Mouse (Mus musculus) embryo, embryonic 10 days (tissue): Measurements from ENCODE around the gene Lama5.
A peak's percentile ranks its signal among the peaks of the same experiment; 100 is the strongest.

Experiments used
- DNase-seq: peaks from one replicate; pipeline ENCODE4 v3.0.0-alpha.2; 2015; ENCODE audit warnings: low spot score

Lama5 gene

GRCm38 (mm10) chr2:180254436-180255209, 29.0 kb upstream of the Lama5 start:
- no peak for DNase-seq

DNA sequence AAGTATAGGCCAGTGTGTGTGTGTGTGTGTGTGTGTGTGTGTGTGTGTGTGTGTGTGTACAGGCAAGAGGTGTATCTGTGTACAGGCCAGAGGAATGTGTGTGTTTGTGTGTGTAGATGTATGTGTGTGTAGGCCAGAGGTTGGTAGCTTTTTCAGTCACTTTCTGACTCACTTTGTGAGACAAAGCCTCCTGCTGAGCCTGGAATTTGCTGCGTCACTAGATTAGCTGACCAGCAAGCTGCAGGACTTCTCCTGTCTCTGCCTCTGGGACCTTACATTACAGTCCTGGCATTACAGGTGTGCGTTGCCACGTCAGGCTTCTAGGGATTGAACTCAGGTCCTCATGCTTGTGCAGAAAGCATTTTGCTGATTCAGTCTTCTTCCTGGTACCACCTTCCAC, 26.2 kb upstream of the Lama5 start:
- no peak for DNase-seq

DNA sequence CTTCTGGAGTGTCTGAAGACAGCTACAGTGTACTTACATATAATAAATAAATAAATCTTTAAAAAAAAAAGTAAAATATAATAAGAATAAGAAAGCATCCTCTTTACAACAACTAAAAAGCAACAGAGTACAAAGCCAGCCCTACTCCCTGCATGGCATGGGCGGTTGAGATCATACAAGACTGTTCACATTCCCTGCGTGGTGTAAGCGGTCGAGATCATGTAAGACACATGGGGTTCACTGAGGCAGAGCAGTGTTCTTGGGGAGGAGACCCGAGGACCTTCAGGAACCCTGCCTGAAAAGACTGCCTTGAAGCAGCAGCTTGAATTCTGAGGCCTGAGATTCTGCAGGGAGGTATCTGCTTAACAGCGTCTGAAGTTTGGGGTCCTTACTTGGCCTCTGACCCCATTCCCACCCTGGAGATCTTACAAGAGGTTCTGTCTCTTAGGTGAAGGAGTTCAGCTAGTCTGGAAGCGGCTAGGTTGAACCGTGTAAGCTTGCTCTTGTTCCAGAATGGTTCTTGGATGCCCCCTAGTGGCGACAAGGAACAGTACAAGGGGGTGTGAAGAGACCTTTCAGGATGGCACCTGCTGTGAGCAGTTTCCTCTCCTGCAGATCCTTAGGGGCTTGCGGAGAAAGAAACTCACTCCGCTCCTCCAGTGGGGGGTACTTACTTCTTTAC, 25.4 kb upstream of the Lama5 start:
- DNase-seq, result peak; percentile 93

DNA sequence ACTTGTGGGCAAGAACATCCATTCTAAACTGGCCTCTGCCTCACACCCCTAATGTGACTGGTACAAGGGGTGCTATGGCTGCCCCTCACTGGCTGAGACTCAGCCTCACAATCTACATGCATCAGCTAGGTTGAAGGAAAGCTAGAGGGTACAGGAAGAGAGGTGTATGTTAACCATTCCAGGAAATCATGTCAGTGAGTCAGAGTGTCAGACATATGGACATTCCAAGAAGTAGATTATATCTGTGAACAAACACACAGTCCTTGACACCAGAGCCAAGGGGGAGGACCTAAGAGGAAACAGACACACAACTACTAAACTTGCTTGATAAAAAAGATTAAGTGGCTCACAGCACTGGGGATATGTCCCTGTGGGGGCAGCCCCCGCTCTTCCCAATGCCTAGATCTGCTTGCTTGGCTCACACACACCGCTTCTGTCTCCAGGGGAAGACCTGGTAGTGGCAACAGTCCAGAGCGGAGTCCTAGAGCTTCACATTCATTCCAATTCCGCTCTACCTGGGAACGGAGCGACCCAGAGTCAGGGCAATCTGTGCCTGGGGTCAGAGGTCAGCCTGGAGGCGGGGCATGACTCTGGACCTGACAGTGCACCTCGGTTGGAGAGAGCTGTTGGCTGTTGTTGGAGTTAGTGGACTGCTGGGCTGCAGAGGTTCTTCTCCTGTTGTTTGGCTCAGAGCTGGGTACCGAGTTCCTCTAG, 23.4 kb upstream of the Lama5 start:
- peak; percentile 21 for DNase-seq

GRCm38 (mm10) chr2:180247916-180248315, 22.3 kb upstream of the Lama5 start:
- DNase-seq, result no peak

GRCm38 (mm10) chr2:180243108-180243507, 17.4 kb upstream of the Lama5 start:
- no peak for DNase-seq

GRCm38 (mm10) chr2:180238591-180238990, 12.9 kb upstream of the Lama5 start:
- no peak for DNase-seq

DNA sequence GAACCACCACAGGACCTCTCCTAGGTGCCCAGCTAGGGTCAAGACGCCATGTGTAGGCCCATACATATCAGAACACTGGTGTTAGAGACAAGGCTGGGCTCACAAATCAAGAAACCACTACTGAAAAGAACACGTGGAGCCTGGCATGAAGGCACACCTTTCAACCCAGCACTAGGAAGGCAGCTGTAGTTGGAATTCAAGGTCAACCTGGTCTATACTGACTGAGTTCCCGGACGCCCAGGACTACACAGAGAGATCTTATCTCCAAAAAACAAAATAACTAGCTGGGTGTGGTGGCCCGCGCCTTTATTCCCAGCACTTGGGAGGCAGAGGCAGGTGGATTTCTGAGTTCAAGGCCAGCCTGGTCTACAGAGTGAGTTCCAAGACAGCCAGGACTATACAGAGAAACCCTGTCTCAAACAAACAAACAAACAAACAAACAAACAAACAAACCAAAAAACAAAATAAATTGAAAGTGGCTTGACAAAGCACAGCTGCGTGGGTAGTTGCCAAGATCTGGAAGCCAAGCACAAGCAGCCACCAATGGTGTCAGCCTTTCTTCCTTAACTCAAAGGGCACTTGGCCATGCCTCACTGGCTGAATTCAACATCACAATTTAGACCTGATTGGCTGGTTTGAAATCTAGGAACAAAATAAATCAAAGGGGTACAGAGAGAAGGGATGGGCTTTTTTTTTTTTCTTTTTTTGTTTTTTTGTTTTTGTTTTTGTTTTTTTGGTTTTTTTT, 12.1 kb upstream of the Lama5 start:
- no peak for DNase-seq

DNA sequence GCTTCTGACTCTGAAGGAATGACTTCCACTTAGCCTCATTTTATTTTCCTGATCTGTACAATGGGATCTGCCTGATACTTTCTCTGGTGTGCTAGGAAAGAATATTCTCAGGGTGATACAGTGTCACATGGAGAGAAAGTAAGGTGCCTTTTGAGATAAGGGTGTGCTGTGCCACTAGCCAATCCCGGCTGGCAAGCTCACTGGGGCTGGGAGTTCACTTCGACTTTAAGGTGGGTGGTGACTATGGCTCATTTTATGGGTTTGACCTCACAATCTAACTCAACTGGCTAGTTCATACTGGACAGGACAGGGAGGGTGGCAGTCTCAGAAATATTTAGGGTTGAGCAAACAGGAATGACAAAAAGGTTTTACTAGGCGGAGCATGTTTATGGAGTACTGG, 11.3 kb upstream of the Lama5 start:
- DNase-seq, result no peak

DNA sequence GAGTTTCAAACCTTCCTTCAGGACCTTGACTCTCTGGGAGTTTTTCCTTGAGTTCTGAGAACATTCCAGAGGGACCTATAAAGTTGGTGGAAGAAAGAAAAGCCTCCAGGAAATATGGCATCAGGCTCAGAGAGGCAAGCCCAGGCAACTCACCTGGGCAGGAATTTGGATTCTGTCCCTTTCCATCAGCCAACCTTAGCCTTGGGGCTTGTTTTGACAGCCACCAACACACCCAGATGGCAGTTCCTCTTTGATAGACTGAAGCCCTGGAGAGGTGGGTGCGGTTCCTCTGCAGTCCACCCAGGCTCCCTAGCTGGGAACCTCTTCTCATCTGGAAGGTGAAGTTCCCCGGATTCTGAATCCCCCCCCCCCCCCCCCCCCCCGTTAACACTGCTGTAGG, 10.8 kb upstream of the Lama5 start:
- DNase-seq, result no peak

GRCm38 (mm10) chr2:180235788-180236187, 10.1 kb upstream of the Lama5 start:
- no peak for DNase-seq

DNA sequence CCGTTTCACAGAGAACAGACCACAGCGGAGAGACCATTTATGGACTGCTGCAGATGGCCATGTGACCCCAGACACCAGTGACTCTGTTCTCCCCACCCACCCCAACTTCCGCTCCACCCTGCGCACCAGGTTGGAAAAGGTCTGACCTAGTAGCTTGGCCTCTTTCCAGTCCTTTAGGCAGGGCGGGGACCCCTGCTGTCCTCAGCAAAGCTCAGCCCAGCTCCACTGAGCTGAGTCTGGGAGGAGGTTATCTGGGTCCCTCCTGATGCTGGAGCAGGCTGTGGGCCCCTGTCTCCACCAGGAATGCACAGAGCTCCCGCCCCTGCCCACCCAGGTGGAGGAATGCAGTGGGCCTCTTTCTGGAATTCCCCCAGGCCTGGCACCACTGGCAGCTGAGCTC, 9.3 kb upstream of the Lama5 start:
- DNase-seq, result no peak

DNA sequence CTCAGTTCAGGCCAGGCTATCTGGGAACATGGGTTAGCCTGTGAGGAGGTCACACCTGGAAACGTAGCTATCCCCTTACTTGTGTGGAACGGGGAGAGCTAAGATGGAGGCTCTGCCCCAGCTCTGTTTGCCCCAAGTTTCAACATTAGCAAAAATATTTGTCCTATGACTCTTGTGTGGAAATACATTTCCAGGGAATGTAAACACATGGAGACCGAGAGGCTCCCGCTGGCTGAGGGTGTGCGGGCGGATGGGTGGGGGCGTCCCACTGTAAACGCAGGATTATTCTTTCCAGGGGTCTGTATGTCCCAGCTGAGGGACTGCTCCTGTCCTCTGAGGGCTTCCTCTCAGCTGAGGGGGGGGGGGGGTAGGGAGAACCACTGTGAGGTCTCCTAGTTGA, 8.7 kb upstream of the Lama5 start:
- no peak for DNase-seq

DNA sequence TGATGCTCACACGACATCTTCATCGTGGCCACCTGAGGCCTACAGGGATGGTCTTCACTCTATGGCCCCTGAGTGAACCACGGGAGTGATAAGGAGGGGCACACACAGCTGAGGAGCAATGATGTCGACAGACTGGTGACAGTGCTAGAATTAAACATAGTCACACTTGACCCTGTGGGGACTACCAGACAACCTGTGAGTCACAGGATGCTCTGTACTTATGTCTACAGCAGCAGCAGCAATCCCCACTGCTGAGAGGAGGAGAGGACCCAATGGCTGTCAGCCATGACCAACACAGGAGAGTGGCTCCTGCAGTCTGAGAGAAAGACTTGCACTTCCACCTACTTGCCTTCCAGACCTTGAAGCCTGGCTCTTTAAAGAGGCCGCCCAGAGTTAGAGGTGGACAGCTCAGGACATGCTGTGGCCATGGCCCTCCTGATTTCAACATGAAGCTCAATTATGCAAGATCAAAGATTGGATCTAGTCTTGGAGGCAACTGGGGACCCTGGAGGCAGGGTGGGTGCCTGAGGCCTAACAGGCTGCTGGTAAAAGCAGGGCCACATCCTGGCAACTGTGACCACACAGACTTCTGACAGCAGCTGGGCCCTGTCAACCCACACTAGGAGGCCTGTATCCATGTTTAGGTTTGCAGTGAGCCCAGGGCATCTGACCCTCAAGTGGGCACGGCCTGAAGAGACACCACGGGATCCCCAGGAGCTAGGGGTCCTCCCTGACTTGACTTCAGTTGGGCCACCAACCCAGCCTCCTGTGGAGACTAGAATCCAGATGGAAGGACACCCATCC, 7.6 kb upstream of the Lama5 start:
- no peak for DNase-seq

DNA sequence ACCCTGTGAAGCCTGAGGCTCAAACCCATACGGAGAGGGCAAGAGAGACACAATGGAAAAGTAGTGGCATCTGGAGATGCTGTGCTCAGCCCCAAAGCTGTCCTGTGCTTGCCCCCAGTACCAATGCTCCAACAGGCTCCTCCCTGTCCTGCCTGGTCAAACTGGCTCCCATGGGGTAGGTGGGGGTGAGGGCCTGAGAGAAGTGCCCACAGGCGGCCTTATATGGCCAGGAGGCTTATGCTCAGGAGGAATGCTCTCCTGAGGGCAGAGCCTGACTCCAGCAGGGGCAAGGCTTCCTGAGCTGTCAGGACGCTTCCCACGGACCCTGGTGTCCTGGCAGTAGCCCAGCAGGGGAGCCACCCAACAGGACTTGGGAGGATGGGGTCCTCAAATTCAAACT, 4.8 kb upstream of the Lama5 start:
- DNase-seq, result no peak

DNA sequence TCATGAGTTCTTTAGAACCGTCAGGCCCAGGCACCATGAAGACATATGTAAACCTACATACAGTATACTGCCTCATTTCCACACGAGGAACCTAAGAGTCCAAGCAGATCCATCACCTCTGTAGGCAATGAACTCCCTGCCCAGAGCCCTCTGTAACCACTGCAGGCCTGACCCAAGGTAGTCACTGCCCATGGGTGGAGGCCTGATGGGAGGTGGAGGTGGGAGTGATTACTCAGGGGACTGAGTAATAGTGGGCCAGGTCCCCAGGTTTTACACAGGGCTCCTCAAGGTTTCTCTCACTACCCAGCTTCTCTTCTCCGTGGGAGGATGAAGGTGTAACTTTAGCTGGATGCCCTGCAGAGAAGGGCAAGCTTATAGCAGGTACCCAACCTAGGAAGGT, 3.5 kb upstream of the Lama5 start:
- no peak for DNase-seq

GRCm38 (mm10) chr2:180228592-180228991, 2.9 kb upstream of the Lama5 start:
- no peak for DNase-seq

GRCm38 (mm10) chr2:180228060-180228458, 2.4 kb upstream of the Lama5 start:
- no peak for DNase-seq

DNA sequence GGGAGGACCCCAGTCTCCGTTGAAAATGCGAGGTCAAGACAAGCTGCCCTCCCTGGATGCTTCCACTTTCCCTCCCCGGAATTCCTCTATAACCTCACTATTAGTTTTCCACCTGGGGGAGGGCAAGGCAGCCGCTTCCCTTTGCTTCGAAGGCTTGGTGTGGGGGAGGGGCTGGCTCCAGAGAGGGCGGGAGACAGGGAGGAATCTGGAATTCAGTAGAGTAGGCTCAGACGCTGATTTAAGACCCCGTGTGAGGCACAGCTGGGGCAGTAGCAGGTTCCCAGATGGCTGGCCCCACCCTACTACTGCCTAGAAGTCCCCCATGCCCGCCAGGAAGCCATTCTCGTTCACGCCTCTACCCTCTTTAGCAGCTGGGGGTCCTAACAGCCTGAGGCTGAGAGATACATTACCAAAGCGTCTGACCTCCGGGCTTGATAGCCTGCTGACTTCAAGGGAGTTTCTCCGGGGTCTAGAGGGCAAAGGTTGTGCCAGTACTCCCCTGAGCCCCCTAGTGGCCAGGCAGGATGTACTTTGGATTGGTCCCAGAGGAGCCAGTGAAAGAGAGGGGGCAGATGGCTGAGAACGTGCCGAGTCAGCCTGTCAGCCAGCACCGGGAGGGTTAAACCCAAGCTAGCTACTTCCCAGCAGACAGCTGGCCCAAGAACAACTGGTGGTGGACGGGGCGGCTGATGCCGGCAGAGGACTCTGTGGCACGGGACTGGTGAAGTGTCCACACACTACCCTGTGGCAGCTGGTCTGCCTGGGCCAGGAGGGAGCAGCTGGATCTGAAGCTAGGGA, 1.8 kb upstream of the Lama5 start:
- DNase-seq, result peak; percentile 90

- DNase-seq, result peak; percentile 50
Observed at GRCm38 (mm10) chr2:180225044-180225761, 456 bp downstream of the Lama5 start.
